Mouse (Mus musculus): ENCODE results near the gene Son. TPM values are rescaled to one million over a fixed set of nuclear protein-coding genes. Genes with fewer than 3 reads are reported as not detected.

The Son gene
- total RNA-seq, 2 experiments from 2014 or later = 221 to 230 TPM

DNA sequence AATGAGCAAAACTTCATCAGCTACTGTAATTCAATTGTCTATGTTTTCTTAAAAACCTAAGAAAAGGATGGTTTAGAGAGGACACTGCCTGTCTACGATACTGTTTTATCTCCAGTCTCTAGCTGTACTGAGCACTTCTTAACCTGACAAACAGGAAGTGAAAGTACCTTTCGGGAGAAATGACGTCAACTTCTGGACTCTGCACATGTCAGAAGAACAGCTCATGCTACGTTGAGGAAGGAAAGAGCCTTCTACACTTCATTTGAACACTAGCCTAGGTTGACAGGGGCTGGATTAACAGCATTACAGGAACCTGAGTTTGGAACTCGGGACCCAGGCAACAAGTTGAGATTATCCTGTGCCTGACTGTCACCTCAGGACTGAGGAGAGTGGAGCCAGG lies 38.2 kb downstream of the Son start:
- no peak for DNase-seq (ENCODE audit: low spot score in 2 of 2)

DNA sequence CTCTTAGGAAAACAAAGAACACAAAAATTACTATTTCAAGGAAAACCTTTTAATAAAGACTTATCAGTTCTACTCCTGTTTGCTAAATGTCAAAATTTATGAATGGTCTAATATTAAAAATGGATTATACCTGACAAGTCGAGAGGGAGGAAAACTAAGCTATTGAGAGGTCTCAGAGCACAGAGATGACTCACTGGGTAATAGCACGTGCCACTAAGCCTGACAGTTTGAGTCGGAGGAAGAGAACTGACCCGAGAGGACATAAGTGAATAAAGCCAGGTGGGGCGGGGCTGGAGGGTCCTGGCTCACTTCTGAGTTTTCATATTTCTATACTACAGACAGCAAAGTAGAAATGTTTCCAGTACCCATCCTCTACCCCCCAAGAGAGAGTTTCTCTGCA lies 39.1 kb downstream of the Son start:
- DNase-seq (ENCODE audit: low spot score in 2 of 2) = no peak

- no peak for DNase-seq (ENCODE audit: low spot score in 2 of 2)
Measured at GRCm38 (mm10) chr16:91688023-91688618, 40.8 kb downstream of the Son start.

- peak; percentile 90 to 94 for DNase-seq (ENCODE audit: low spot score in 2 of 2)
Measured at GRCm38 (mm10) chr16:91688619-91689334, 41.5 kb downstream of the Son start, which contains the start of gene Donson. Donson (minus strand) TSS chr16:91688770.

DNA sequence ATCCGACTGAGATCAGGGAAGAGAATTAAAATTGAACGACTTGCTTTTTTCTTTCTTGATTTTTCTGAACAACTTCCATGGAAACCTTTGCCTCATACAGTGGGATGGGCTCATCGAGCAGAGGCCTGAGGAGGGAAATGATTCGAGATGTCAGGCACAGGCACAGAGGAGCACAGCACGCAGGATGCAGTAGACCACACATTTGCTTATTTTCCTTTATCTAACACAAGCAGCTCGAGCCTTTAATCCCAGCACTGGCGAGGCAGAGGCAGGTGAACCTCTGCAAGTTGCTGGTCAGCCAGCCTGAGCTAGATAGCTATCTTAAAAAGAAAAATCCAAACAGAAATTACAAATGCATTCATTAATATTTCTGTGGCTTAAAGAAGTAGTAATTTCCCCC lies 42.5 kb downstream of the Son start:
- DNase-seq (ENCODE audit: low spot score in 2 of 2) = no peak

- DNase-seq (ENCODE audit: low spot score in 2 of 2) = peak; percentile 44 to 81
Measured at GRCm38 (mm10) chr16:91694455-91695084, 47.3 kb downstream of the Son start.

GRCm38 (mm10) chr16:91695108-91695755 lies 47.9 kb downstream of the Son start:
- no peak for DNase-seq (ENCODE audit: low spot score in 2 of 2)

DNA sequence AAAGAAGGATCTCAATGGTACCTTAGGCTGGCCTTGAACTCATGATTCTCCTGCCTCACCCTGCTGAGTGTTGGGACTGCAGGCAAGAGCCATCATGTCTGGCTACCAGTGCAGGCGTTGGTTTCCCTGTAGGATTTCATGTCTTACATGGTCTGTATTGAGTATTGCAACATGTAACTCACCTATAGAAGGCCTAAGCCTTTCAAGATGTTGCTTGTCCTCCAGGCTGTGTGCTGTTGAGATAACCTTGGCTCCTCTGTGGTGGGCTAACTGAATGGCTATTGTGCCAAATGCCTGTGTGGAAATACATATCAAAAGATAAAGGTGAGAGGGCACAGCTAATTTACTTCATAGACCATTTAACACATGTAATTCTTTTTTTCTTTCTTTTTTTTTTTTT lies 51.7 kb downstream of the Son start:
- DNase-seq (ENCODE audit: low spot score in 2 of 2) = no peak

GRCm38 (mm10) chr16:91701908-91702307 lies 54.6 kb downstream of the Son start:
- no peak for DNase-seq (ENCODE audit: low spot score in 2 of 2)

DNA sequence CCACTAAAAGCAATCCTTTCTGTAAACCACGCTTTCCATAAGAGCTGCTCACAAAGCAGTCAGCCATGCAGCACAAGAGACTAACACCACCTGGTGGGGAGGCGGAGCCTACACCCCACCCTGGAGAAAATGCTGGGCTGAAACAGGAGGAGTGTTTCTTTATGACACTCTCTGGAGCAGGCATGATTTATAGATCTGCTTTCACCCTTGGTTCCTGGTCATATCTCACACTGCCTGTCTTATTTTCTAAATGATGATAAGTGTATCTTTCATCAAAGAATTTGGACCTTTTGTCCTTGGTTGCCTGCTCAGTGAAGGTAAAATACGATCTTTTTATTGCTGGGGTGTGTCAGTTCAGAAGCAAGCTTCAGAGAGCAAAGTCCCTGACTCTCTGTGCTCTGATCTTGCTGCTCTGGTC lies 55.5 kb downstream of the Son start:
- DNase-seq (ENCODE audit: low spot score in 2 of 2) = peak in 1 of 2 experiments; percentile 45

DNA sequence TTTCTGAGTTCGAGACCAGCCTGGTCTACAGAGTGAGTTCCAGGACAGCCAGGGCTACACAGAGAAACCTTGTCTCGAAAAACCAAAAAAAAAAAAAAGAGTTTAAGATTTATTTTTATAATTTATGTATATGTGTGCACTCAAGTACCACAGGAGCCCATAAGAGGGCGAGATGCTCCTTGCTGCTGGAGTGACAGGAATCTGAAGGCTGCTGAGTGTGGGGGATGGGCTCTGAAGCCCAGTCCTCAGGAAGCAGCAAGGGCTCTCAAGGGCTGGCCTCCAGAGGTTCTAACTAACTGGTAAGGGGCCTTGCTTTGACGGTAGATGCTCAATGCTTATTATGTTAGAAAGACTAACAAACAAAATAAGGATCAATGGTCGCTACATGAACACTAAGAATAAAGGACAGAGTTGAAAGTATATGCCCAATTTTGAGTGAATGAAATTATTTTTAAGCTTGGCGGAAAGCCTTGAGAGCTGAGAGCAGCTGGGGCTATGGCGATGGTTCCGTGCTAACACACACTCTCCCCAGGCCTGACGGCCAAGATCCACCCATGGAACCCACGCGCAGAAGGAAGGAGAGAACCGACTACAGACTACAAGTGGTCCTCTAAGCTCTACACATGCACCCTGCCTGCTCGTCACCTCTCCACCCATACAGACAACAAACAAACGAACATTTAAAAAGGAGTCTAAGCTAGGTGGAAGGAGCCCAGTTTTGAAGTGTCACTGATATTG lies 57.5 kb downstream of the Son start:
- no peak for DNase-seq (ENCODE audit: low spot score in 2 of 2)

DNA sequence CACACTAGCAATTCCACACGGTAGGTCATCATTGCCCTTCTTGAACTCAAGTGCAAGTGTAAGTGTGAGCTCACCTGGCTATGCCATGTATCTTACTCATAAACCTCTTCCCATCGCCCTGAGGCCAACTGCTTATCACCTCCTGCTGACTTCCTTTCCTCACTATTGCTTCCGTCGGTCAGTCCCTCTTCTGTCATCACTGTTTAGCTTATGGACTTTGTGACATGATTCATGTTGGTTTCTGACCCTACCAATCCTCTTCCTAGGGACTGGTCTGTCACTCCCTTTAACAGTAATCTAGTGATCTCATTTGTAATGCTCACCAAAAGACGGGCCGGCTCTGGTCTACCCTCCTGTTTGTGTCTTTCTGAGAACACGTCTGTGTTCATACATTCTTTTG lies 62.9 kb downstream of the Son start:
- DNase-seq (ENCODE audit: low spot score in 2 of 2) = no peak

- no peak for DNase-seq (ENCODE audit: low spot score in 2 of 2)
Measured at GRCm38 (mm10) chr16:91716927-91717349, 69.6 kb downstream of the Son start.

DNA sequence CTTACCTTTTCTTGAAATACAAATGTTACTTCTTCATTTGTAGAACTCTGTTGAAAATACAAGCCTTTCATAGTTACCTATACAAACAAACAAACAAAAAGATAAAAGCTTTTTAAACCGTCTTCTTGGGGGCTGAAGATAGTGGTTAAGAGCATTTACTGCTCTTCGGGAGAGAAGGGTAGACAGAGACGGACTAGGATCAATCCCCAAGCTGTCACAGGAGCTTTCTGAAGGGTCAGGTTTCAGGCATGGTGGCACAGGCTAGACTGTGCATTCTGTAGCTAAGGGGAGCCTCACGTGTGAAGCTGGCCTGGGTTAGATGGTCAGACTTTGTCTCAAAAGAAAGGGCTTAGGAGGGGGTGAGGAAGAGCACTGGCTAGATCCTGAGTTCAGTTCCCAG lies 70.1 kb downstream of the Son start:
- DNase-seq (ENCODE audit: low spot score in 2 of 2) = no peak

DNA sequence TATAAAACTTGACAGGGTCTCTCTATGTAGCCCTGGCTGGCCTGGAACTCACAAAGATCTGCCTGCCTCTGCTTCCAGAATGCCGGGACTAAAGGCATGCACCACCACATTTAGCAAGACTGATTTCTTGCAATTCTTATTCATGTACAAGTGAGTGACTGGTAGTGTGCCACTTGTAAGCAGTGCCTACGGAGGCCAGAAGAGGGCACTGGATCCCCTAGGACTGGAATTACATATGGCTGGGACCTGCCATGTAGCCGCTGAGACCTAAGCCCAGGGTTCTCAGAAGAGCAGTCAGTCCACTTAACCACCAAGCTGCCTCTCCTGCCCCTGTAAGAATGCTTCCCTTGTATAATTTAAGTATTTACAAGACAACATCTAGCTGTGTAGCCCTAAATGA lies 76.9 kb downstream of the Son start:
- DNase-seq (ENCODE audit: low spot score in 2 of 2) = peak in 1 of 2 experiments; percentile 62

DNA sequence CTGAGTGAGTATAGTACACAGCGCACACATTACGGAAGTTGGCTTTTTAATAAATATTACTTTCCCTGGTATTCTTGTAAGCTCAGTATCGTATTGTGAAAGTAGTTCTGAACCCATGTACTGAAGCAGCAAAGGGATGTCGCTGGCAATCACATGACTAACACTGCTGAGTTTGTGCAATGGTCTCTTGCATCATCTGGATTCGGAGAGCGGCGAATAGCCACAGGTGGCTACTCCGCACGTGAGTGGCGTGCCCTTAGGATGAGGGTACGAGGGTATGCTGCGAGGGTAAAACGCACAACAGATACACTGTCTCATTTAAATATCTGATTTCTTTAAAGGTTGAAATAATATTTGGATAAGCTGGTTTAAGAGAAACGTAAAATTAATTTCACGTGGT lies 80.1 kb downstream of the Son start:
- DNase-seq (ENCODE audit: low spot score in 2 of 2) = no peak

DNA sequence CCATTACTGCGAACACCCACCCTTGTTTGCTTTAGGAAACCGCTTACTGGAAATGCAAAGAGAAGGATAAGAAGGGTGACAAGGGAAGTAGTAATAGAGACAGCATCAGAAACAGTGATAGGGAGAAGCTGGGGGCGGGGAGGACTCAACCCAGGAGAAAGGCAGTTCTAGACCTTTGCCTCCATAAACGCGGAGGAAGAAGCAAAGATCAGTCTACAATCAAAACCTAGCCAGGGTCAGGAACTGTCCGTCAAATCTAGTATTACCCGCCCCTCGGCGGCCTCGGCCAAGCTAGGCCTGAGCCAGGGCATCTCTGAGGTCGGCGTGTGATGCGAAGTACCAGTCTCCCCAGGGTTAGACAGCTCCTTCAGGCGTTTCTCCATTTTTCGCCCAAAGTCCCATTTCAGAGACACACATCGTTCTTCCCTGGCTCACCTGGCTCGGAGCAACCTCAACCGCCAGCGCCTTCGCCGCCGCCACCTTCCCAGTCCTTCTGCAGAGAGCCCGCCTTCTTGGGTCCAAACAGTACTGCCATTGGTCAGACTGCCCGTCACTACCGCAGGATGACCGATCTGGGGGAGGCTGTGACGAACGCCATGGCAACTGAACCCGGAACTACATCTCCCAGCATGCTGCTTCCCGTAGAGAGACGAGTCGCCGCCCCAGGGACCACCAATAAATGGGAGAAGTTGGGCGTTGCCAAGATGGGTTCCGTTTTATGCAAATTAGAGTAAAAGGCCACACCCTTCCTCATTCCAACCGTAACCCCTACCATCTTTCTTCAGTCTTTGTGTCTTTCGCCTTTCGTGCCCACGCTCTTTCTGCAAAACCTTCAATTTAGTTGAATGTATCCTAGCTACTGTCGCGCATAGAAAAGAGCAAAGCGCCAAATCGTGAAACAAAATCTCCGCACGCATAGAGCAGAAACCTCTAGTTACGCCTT lies 81.1 kb downstream of the Son start, which contains the start of gene Cryzl1:
Gene Cryzl1 (minus strand): TSS at position 853 of the 943 bp plus-strand sequence.
- DNase-seq (ENCODE audit: low spot score in 2 of 2) = peak; percentile 98 to 99

All from layer of hippocampus, adult 18-20 months (tissue).